Mouse (Mus musculus) lung, postnatal 0 days (tissue): ENCODE results near the gene Trim47.

Source experiments
- CTCF ChIP-seq: IDR thresholded peaks from 2 replicates; pipeline ENCODE4 v1.5.1; 2016; ENCODE audit warnings: antibody characterized with exemption, mild to moderate bottlenecking
- EP300 ChIP-seq: IDR thresholded peaks from 2 replicates; pipeline ENCODE4 v1.6.1; 2016; ENCODE audit warnings: antibody characterized with exemption, mild to moderate bottlenecking, control low read depth

DNA sequence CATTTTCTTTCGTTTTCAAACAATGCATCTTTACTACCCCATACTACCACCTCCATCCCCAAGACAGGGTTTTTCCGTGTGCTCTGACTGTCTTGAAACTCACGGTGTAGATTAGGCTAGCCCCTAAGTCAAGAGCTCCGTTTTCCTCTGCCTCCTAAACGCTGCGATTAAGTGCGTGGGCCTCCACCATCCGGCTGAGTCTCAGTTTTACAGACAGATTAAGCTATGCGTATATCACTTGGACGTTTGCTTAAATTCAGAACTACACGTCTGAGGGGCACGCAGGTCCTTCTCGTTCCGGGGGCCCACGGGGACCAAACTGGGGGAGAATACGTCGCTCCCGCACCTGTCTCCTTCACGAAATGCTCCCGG is 11.1 kb upstream of the Trim47 start:
- TF ChIP-seq CTCF (no peak; the same call in 1 of the 2 replicates), EP300 (no peak)
